In the genomic region with DNA sequence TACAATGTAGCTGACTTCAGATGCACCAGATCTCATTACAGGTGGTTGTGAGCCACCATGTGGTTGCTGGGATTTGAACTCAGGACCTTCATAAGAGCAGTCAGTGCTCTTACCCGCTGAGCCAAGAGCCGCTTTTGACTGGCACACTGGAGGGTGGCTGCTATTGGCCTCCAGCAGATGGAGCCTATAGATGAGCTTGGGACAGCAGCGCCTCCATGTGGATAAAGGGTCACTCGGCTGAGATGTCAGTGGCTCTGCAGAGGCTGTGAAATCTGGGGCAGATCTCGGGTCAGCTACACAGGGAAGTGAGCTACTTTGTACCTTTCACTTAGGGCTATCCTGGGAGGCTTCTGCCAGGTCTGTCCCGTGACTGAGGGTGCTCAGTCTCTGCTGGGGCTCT, we compare ENCODE assay signal across 11 mouse cellular contexts. TPM values are rescaled to one million over a fixed set of nuclear protein-coding genes. Genes with fewer than 3 reads are reported as not detected.
DNase-seq lines count a peak whose midpoint lies in the region; ATAC-seq lines count a peak whose summit lies in the region.
"Had no signal": no experiment of that assay in that cellular context is flagged by ENCODE, and none has a peak within 500 bp of the region (broad histone marks: within the 10 kb centered on the region; RNA-seq: fewer than 3 reads in every experiment).

No protein-coding gene starts in this region.

- peaks cover 7% of the 10 kb centered on the region for H3K36me3 ChIP-seq in hindbrain, embryonic 10.5 days
- H3K36me3 ChIP-seq in hindbrain, embryonic 14.5 days (replicated peaks; ENCODE audit: control insufficient read depth, insufficient read depth): peaks cover 10% of the 10 kb centered on the region
- H3K36me3 ChIP-seq in forebrain, embryonic 12.5 days (replicated peaks): 0 out of 2 replicates have a peak, but pooled peaks cover 5% of the 10 kb centered on the region

- H3K4me2 ChIP-seq in hindbrain, embryonic 14.5 days (replicated peaks): no peak overlapping the region
- H3K4me2 ChIP-seq in forebrain, embryonic 12.5 days: no peak overlapping the region
- H3K4me2 ChIP-seq: limb, embryonic 12.5 days had no signal

- H3K4me1 ChIP-seq in hindbrain, embryonic 10.5 days (replicated peaks): peaks cover 22% of the 10 kb centered on the region
- no peaks in the 10 kb centered on the region for H3K4me1 ChIP-seq in hindbrain, embryonic 14.5 days (replicated peaks; ENCODE audit: control insufficient read depth, insufficient read depth, low read length)
- no peaks in the 10 kb centered on the region for H3K4me1 ChIP-seq in forebrain, embryonic 12.5 days
- H3K4me1 ChIP-seq: limb, embryonic 12.5 days had no signal

- H3K4me3 ChIP-seq in hindbrain, embryonic 10.5 days: no peak overlapping the region
- no peak overlapping the region for H3K4me3 ChIP-seq in hindbrain, embryonic 14.5 days (replicated peaks; ENCODE audit: low read length)
- no peak overlapping the region for H3K4me3 ChIP-seq in forebrain, embryonic 12.5 days (replicated peaks)
- H3K4me3 ChIP-seq: limb, embryonic 12.5 days had no signal

- H3K27me3 ChIP-seq in hindbrain, embryonic 10.5 days (ENCODE audit: insufficient read depth, poor library complexity, severe bottlenecking): no peaks in the 10 kb centered on the region
- H3K27me3 ChIP-seq in hindbrain, embryonic 14.5 days (ENCODE audit: control insufficient read depth, insufficient read depth, low read length): no peaks in the 10 kb centered on the region
- no peaks in the 10 kb centered on the region for H3K27me3 ChIP-seq in forebrain, embryonic 12.5 days
- H3K27me3 ChIP-seq: limb, embryonic 12.5 days had no signal

- 31% methylated on average over 6 of the region's 6 CpGs for WGBS in hindbrain, embryonic 10.5 days
- 25% methylated on average over 6 of the region's 6 CpGs for WGBS in hindbrain, embryonic 14.5 days
- WGBS in forebrain, embryonic 12.5 days: 31% methylated on average over 6 of the region's 6 CpGs

- H3K9me3 ChIP-seq in hindbrain, embryonic 10.5 days: no peaks in the 10 kb centered on the region
- no peaks in the 10 kb centered on the region for H3K9me3 ChIP-seq in hindbrain, embryonic 14.5 days (ENCODE audit: control insufficient read depth, low read length)
- no peaks in the 10 kb centered on the region for H3K9me3 ChIP-seq in forebrain, embryonic 12.5 days
- H3K9me3 ChIP-seq: limb, embryonic 12.5 days had no signal

- no peak overlapping the region for H3K27ac ChIP-seq in hindbrain, embryonic 10.5 days
- H3K27ac ChIP-seq in hindbrain, embryonic 14.5 days: no peak overlapping the region
- H3K27ac ChIP-seq in forebrain, embryonic 12.5 days: no peak overlapping the region
- H3K27ac ChIP-seq: limb, embryonic 12.5 days had no signal

- ATAC-seq in hindbrain, embryonic 14.5 days (ENCODE audit: low FRiP score): no peak
- ATAC-seq in forebrain, embryonic 12.5 days (ENCODE audit: low FRiP score): no peak

- DNase-seq in hindbrain, embryonic 10.5 days (ENCODE audit: low spot score): peak; percentile 17
- DNase-seq in hindbrain, embryonic 14.5 days (ENCODE audit: low spot score): no peak
- DNase-seq in 3T3-L1 (ENCODE audit: low read depth, low spot score) (peak; percentile 59), MEL-GATA-1-ER (ENCODE audit: extremely low read depth, low read depth) (peak; percentile 42)
- DNase-seq in induced T-regulatory cell, adult 2 months (ENCODE audit: low read depth): peak; percentile 21
- DNase-seq in right cerebral cortex, postnatal 14 days: no peak
- DNase-seq in layer of hippocampus, postnatal 36 days: no peak
- DNase-seq: gastrocnemius, postnatal 25 days had no signal

- H3K9ac ChIP-seq in hindbrain, embryonic 14.5 days: no peak overlapping the region
- H3K9ac ChIP-seq in forebrain, embryonic 12.5 days: no peak overlapping the region
- H3K9ac ChIP-seq: limb, embryonic 12.5 days had no signal

RNA-seq across cellular contexts. Expression of a gene that starts 3.3 kb away (rescaled TPM):
- polyA plus RNA-seq in hindbrain, embryonic 10.5 days (2016; fragmentation: Nextera tagmentation; extraction: Ambion mirVana): 0.31 and 1.2 TPM in 2 replicates
- polyA plus RNA-seq in hindbrain, embryonic 14.5 days (2014; fragmentation: Nextera tagmentation; extraction: Ambion mirVana): 2.3 TPM in 1 of 2 replicates, not detected in the other
- 0.76 and 1.1 TPM in 2 replicates for polyA plus RNA-seq in forebrain, embryonic 12.5 days (2016; fragmentation: Nextera tagmentation; extraction: Ambion mirVana)
- 1 to 10 TPM in 1 of 2 experiments, under 1 TPM in 1; 0.22 to 1.4 TPM for total RNA-seq in layer of hippocampus, postnatal 36 days (2021)
- polyA plus RNA-seq: neural tube, embryonic 14.5 days had no signal

RNA-seq across cellular contexts. Expression of a gene that starts 30.3 kb away (rescaled TPM):
- 146 and 150 TPM in 2 replicates for polyA plus RNA-seq in hindbrain, embryonic 10.5 days (2016; fragmentation: Nextera tagmentation; extraction: Ambion mirVana)
- 116 and 132 TPM in 2 replicates for polyA plus RNA-seq in hindbrain, embryonic 14.5 days (2014; fragmentation: Nextera tagmentation; extraction: Ambion mirVana)
- polyA plus RNA-seq in forebrain, embryonic 12.5 days (2016; fragmentation: Nextera tagmentation; extraction: Ambion mirVana): 98.8 and 112 TPM in 2 replicates
- 10 to 100 TPM; 39.5 to 43.9 TPM for total RNA-seq in layer of hippocampus, postnatal 36 days (2021)

RNA-seq across cellular contexts. Expression of a gene that starts 30.9 kb away (rescaled TPM):
- polyA plus RNA-seq in hindbrain, embryonic 10.5 days (2016; fragmentation: Nextera tagmentation; extraction: Ambion mirVana): 60.5 and 83.5 TPM in 2 replicates
- polyA plus RNA-seq in hindbrain, embryonic 14.5 days (2014; fragmentation: Nextera tagmentation; extraction: Ambion mirVana): 114 and 116 TPM in 2 replicates
- polyA plus RNA-seq in forebrain, embryonic 12.5 days (2016; fragmentation: Nextera tagmentation; extraction: Ambion mirVana): 85.7 and 89.3 TPM in 2 replicates
- total RNA-seq in layer of hippocampus, postnatal 36 days (2021): 100 to 1,000 TPM; 171 to 180 TPM

RNA-seq across cellular contexts. Expression of a gene that starts 53.9 kb away (rescaled TPM):
- polyA plus RNA-seq in hindbrain, embryonic 10.5 days (2016; fragmentation: Nextera tagmentation; extraction: Ambion mirVana): 0.62 TPM in 1 of 2 replicates, not detected in the other
- not detected in 2 replicates for polyA plus RNA-seq in hindbrain, embryonic 14.5 days (2014; fragmentation: Nextera tagmentation; extraction: Ambion mirVana)
- polyA plus RNA-seq in forebrain, embryonic 12.5 days (2016; fragmentation: Nextera tagmentation; extraction: Ambion mirVana): 0.24 TPM in 1 of 2 replicates, not detected in the other
- not detected for total RNA-seq in layer of hippocampus, postnatal 36 days (2021)

RNA-seq across cellular contexts. Expression of a gene that starts 56.4 kb away (rescaled TPM):
- 60.4 and 72.0 TPM in 2 replicates for polyA plus RNA-seq in hindbrain, embryonic 10.5 days (2016; fragmentation: Nextera tagmentation; extraction: Ambion mirVana)
- polyA plus RNA-seq in hindbrain, embryonic 14.5 days (2014; fragmentation: Nextera tagmentation; extraction: Ambion mirVana): 41.5 and 42.7 TPM in 2 replicates
- polyA plus RNA-seq in forebrain, embryonic 12.5 days (2016; fragmentation: Nextera tagmentation; extraction: Ambion mirVana): 50.2 and 52.0 TPM in 2 replicates
- total RNA-seq in layer of hippocampus, postnatal 36 days (2021): 10 to 100 TPM; 20.8 to 21.5 TPM

Comparison
In these comparisons a context has a peak if more than half of its experiments do, and no peak if none do; other contexts are left out.
1. DNase-seq: peak in hindbrain, embryonic 10.5 days (single experiment), 3T3-L1 (single experiment), MEL-GATA-1-ER (single experiment) and induced T-regulatory cell, adult 2 months (single experiment); none in hindbrain, embryonic 14.5 days (single experiment), right cerebral cortex, postnatal 14 days (single experiment) and layer of hippocampus, postnatal 36 days (0 of 2).